Mouse (Mus musculus): ENCODE measurements around the gene Cpz.

Cpz gene

DNA sequence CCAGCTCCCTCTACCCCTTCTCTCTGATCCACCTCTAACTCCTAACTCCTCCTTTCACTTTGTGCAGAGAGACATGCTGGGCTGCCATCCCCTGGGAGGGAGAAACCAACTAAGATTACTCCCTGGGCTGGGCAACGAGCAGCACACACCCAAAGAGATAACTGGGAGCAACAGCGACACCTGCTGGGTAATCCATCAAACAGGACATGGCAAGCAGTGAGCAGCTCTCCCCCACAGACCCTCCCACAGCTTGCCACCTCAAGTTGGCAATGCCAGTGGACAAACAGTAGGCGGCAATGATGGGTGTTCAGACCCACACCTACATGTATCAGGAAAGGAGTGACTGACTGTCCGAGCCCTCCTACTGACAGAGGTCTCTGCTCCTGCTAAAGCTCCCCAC lies 4.9 kb upstream of the Cpz start:
- no peak for DNase-seq (ENCODE audit: low spot score)

- DNase-seq (ENCODE audit: low spot score): no peak
These were observed 1.1 kb downstream of the Cpz start for GRCm38 (mm10) chr5:35524381-35524780.

DNA sequence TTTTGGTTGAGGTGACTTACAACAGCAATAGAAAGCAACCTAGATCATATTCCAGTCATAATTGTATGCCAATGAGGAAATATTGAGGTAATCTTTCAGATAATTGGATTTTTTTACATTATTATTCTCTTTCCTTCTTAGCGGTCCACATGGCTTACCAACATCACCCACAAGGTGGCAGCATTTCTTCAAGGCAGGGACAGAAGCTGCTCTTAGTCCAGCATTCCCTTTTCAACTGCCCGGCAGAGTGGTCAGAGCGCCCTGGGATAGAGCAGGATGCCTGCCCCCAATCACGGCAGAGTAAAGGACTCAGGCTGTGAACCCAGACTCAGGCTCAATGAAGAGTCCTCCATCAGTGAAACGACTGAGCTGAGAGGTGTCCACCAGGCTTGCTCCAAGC lies 1.8 kb downstream of the Cpz start:
- no peak for DNase-seq (ENCODE audit: low spot score)

- no peak for DNase-seq (ENCODE audit: low spot score)
These were observed 8.7 kb downstream of the Cpz start for GRCm38 (mm10) chr5:35516781-35517180.

DNA sequence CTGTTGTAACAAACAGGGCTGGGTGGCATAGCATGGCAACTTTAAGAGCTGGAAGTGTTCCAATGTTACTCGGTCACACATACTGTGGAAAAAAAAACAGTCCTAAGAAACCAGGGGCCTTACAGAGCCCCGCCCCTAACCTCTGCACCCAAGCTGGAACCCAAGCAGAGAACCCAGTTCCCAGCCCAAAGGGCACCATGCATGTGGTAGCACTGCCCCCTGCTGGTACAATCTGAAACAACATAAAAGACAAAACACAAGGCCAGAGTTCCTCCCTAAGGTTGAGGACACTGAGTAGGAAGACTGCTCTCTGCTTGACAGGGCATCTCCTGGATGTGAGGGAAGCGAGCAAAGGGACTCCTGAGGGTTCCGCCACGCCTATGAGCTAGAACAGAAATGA lies 14.9 kb downstream of the Cpz start:
- no peak for DNase-seq (ENCODE audit: low spot score)

DNA sequence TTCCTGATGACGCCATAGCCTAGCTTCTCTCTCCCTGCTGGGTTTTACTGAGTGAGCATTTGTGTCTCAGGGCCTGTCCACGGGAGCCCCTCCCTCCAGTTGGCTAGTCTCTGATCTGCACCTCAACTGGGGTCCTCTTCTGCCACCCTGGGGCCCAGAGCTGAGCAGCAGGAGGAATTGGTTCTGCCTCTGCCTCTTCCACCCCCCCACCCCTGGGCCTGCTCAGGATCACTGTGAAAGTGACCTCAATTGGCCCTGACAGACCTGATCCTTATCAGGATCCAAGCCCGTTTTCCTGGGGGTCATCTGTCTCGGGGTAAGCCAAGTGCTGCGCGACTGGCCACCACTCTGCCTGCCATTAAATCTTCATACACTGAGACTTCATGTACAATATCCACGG lies 20.5 kb downstream of the Cpz start:
- DNase-seq (ENCODE audit: low spot score): no peak

- DNase-seq (ENCODE audit: low spot score): no peak
These were observed 28.2 kb downstream of the Cpz start for GRCm38 (mm10) chr5:35497344-35497743.

DNA sequence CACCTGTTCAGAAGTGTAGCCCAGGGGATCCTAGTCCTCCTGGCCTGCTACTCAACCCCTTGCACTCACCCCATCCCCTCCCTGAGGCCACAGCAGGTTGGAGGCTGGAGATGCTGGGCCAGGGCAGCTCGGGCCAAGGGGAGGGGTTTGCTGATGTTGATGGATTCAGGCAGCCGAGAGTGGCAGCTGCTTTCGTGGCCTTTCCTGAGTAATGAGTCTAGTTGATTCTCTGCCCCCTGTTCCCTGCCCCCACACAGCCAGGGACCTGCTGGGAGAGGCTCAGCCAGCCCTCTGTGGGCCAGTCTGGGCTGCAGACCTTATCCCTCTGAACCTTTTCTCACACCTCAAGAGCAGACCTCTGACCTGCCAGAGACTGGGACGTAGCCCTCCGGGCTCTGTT lies 29.5 kb downstream of the Cpz start:
- DNase-seq (ENCODE audit: low spot score): no peak

DNA sequence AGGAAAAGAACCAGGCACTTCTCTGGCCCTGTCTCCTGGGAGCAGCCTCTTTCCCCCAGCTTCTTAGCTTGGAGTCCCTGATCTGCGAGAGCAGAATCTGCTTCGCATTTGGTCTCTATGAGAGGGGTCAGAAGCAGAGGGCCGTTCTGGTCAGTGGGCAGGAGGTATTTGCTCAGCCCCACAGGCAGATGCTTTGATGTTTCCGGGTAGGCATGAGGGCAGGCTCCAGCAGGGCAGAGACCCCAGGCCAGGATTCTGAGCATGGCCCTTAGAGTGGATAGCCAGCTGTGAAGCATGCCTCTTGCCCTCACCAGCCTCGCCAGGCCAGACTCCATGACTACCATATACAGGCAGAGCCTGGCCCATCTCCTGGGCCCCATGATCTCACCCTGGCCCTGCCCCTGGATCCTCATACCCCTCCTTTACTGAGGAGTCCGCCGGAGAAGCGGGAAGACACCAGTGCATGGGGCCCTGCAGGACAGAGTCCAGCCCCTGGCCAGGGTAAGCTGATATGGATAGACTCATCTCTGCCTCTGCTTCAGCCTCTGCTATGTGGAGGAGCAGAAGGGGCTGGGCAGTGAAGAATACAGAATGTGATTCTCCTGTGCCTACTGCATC lies 30.6 kb downstream of the Cpz start:
- DNase-seq (ENCODE audit: low spot score): no peak

GRCm38 (mm10) chr5:35493770-35494169 lies 31.7 kb downstream of the Cpz start:
- no peak for DNase-seq (ENCODE audit: low spot score)

GRCm38 (mm10) chr5:35479521-35479920 lies 46.0 kb downstream of the Cpz start:
- DNase-seq (ENCODE audit: low spot score): no peak

- DNase-seq (ENCODE audit: low spot score): no peak
These were observed 50.3 kb downstream of the Cpz start for GRCm38 (mm10) chr5:35475236-35475635.

DNA sequence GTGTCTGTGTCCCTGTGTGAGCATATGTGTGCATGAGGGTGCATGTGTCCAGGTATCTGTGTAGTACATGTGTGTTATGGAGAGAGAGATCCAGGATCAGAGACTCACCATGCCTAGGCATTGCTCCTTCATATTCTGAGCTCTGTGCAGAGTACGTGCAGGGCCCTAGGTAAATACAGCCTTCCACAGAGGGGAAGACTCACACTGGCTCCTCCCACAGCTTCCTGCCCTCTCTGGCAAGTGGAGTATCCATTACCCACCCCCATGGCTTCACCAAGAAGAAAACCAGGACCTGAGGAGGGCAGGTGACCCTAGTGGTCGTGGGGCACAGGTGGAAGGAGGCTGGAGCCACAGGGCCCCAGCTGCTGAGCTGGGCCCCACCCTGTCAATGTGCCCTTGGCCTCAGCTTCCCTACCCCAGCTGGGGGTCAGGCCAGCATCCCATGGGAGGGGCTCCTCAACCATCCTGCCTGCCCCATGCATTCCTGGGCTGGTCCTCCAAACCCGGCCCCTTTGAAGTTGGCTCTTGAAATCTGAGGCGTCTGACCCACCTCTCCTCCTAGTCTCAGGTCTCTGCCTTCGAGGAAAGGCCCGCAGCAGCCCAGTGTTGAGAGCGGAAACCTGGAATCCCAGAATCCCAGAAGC lies 54.5 kb downstream of the Cpz start:
- no peak for DNase-seq (ENCODE audit: low spot score)

DNA sequence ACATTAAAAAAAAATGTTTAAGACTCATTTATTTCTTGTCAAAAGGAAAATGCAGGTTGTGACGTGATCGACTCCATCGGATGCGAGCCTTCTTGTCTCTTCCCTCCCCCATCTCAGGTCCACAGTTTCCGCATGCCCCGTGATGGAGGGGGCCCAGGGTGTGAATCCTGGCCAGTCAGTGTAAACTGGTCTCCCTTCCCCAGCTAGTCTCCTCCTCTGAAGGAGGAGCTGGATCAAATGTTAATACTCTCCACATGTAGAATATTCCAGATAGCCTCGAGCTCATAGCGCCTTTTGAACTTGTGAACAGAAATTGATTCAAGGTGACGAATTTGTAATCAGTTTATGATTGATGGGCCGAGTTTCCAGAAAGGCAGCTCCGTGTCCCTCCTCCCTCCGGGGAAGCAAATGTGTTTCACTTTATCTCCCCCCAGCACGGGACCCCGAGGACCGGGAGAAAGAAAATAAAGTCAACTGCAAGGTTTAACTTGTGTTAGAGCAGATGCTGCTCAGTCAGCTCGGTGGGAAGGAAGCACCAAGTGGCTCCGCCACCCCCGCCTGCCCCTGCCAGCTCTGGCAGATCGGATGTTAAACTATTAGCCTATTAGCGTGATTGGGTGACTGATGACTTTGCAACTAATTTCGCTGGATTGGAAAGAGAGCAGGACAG lies 59.4 kb downstream of the Cpz start:
- DNase-seq (ENCODE audit: low spot score): no peak

DNA sequence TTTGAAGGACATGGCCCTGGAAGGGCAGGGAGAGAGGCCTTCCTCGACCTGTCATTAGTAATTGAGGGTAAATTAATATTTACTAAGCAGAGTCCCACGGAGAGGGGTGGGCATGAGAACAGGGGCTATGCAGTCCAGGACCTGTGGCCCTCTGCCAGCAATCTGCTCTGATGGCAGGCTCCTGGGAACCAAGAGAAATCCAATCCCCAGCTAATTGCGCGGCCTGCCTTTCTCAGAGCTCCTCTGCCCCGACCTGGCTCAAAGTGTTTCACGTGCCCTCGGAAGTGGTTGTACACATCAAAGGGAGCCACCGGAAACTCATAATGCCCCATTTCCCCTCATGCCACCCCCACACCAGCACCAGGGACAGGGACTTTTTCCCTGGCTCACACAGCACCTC lies 63.4 kb downstream of the Cpz start:
- DNase-seq (ENCODE audit: low spot score): no peak

- no peak for DNase-seq (ENCODE audit: low spot score)
These were observed 65.7 kb downstream of the Cpz start for GRCm38 (mm10) chr5:35459760-35460159.

- no peak for DNase-seq (ENCODE audit: low spot score)
These were observed 67.2 kb downstream of the Cpz start for GRCm38 (mm10) chr5:35458267-35458666.

- no peak for DNase-seq (ENCODE audit: low spot score)
These were observed 68.1 kb downstream of the Cpz start for GRCm38 (mm10) chr5:35457364-35457763.

- DNase-seq (ENCODE audit: low spot score): no peak
These were observed 71.2 kb downstream of the Cpz start for GRCm38 (mm10) chr5:35454187-35454800.
